In the genomic region with DNA sequence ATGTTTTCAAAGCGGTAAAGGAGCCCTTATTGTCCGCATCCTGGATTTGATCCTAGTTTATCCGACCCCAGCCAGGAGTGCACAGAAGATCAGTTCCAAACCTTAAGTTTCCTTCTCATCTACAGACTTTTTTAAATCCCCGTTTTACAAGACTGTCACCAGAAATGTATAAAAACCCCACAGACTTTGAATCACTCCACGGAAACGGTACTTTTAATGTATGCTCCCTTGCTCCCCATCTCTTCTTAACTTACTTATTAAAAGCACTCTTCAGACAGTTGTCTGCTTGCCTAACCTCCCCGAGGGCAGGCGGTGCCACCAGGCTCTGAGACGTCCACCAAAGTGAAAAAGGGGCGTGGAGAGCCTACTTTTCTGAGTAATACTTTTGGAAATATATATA, we compare ENCODE assay signal across 9 mouse cellular contexts. TPM values are rescaled to one million over a fixed set of nuclear protein-coding genes. Genes with fewer than 3 reads are reported as not detected.
DNase-seq lines count a peak whose midpoint lies in the region; ATAC-seq and TF ChIP-seq lines count a peak whose summit lies in the region.
"Had no signal": no experiment of that assay in that cellular context is flagged by ENCODE, and none has a peak within 500 bp of the region (broad histone marks: within the 10 kb centered on the region; RNA-seq: fewer than 3 reads in every experiment).

No protein-coding gene starts in this region.

- no peak overlapping the region for H3K4me2 ChIP-seq in liver, postnatal 0 days (ENCODE audit: low read depth, low read length)
- peak overlapping the region; percentile 70; the same call in 1 of the 2 replicates for H3K4me2 ChIP-seq in forebrain, embryonic 11.5 days (ENCODE audit: low read depth, low read length, severe bottlenecking)
- H3K4me2 ChIP-seq in limb, embryonic 11.5 days (ENCODE audit: low read depth, severe bottlenecking) = peak overlapping the region; percentile 51
- peak overlapping the region; percentile 52; the same call in 1 of the 2 replicates for H3K4me2 ChIP-seq in neural tube, embryonic 13.5 days

- ATAC-seq in liver, postnatal 0 days = no peak
- ATAC-seq in forebrain, embryonic 11.5 days (replicated peaks; ENCODE audit: low FRiP score) = no peak; the same call in 1 of the 2 replicates
- no peak for ATAC-seq in limb, embryonic 11.5 days (ENCODE audit: insufficient number of reproducible peaks, low FRiP score, low TSS enrichment, low read depth)
- ATAC-seq in neural tube, embryonic 13.5 days (ENCODE audit: low read depth) = no peak
- ATAC-seq in granulocyte monocyte progenitor cell, adult 5-6 weeks (replicated peaks; ENCODE audit: poor library complexity, severe bottlenecking) = no peak
- no peak for ATAC-seq in erythroid progenitor cell, adult 5-6 weeks (replicated peaks; ENCODE audit: low FRiP score, poor library complexity, severe bottlenecking)

- no peak for TF ChIP-seq EP300 in liver, postnatal 0 days (IDR thresholded peaks at IDR 0.05; ENCODE audit: low read depth)

- H3K4me3 ChIP-seq in liver, postnatal 0 days (ENCODE audit: low read depth, low read length) = 0 out of 2 replicates have a peak overlapping the region, but pooled peaks have one; percentile 41
- H3K4me3 ChIP-seq in forebrain, embryonic 11.5 days (ENCODE audit: low read depth, low read length) = peak overlapping the region; percentile 48
- H3K4me3 ChIP-seq in limb, embryonic 11.5 days (ENCODE audit: low read depth, low read length) = peak overlapping the region; percentile 80
- H3K4me3 ChIP-seq in neural tube, embryonic 13.5 days = no peak overlapping the region

- H3K36me3 ChIP-seq in liver, postnatal 0 days (replicated peaks; ENCODE audit: insufficient read depth, low read length) = no peaks in the 10 kb centered on the region
- H3K36me3 ChIP-seq in forebrain, embryonic 11.5 days (ENCODE audit: control insufficient read depth, insufficient read depth, low read length) = no peaks in the 10 kb centered on the region
- H3K36me3 ChIP-seq in limb, embryonic 11.5 days (ENCODE audit: control insufficient read depth, insufficient read depth, low read length) = no peaks in the 10 kb centered on the region
- no peaks in the 10 kb centered on the region for H3K36me3 ChIP-seq in neural tube, embryonic 13.5 days

- H3K27me3 ChIP-seq in liver, postnatal 0 days (ENCODE audit: insufficient read depth, low read length) = peaks cover 97% of the 10 kb centered on the region
- peaks cover 70% of the 10 kb centered on the region for H3K27me3 ChIP-seq in forebrain, embryonic 11.5 days (ENCODE audit: control insufficient read depth, insufficient read depth, low read length)
- H3K27me3 ChIP-seq in limb, embryonic 11.5 days (ENCODE audit: control insufficient read depth, insufficient read depth, low read length) = peaks cover 12% of the 10 kb centered on the region
- H3K27me3 ChIP-seq in neural tube, embryonic 13.5 days = peaks cover 94% of the 10 kb centered on the region

- no peaks in the 10 kb centered on the region for H3K9me3 ChIP-seq in liver, postnatal 0 days (ENCODE audit: low read length)
- H3K9me3 ChIP-seq in forebrain, embryonic 11.5 days (ENCODE audit: control insufficient read depth, low read length) = no peaks in the 10 kb centered on the region
- H3K9me3 ChIP-seq in limb, embryonic 11.5 days (ENCODE audit: control insufficient read depth, low read length) = no peaks in the 10 kb centered on the region
- H3K9me3 ChIP-seq in neural tube, embryonic 13.5 days = no peaks in the 10 kb centered on the region

- H3K27ac ChIP-seq in liver, postnatal 0 days (ENCODE audit: low read depth) = no peak overlapping the region
- peak overlapping the region; percentile 25; the same call in 1 of the 2 replicates for H3K27ac ChIP-seq in forebrain, embryonic 11.5 days (ENCODE audit: low read depth, low read length)
- H3K27ac ChIP-seq in limb, embryonic 11.5 days (replicated peaks; ENCODE audit: low read depth, low read length) = peak overlapping the region; percentile 96
- H3K27ac ChIP-seq in neural tube, embryonic 13.5 days (replicated peaks) = no peak overlapping the region

- H3K9ac ChIP-seq in liver, postnatal 0 days (replicated peaks) = no peak overlapping the region
- peak overlapping the region; percentile 5; the same call in 1 of the 2 replicates for H3K9ac ChIP-seq in forebrain, embryonic 11.5 days (ENCODE audit: low read length)
- peak overlapping the region; percentile 98 for H3K9ac ChIP-seq in limb, embryonic 11.5 days (ENCODE audit: low read length)
- H3K9ac ChIP-seq in neural tube, embryonic 13.5 days = no peak overlapping the region

- TF ChIP-seq CTCF in liver, postnatal 0 days (IDR thresholded peaks at IDR 0.05; ENCODE audit: low read depth) = no peak

- peaks cover 17% of the 10 kb centered on the region for H3K4me1 ChIP-seq in liver, postnatal 0 days (ENCODE audit: insufficient read depth)
- peaks cover 13% of the 10 kb centered on the region for H3K4me1 ChIP-seq in forebrain, embryonic 11.5 days (replicated peaks; ENCODE audit: control insufficient read depth, insufficient read depth, low read length)
- H3K4me1 ChIP-seq in limb, embryonic 11.5 days (ENCODE audit: control insufficient read depth, insufficient read depth, low read length) = peaks cover under 1% of the 10 kb centered on the region; the same call in 1 of the 2 replicates
- peaks cover 41% of the 10 kb centered on the region for H3K4me1 ChIP-seq in neural tube, embryonic 13.5 days (replicated peaks)

- no peak for DNase-seq in liver, postnatal 0 days
- no peak for DNase-seq in liver
- no peak for DNase-seq in forebrain, embryonic 11.5 days (ENCODE audit: low spot score)
- DNase-seq in limb, embryonic 11.5 days (ENCODE audit: low spot score) = peak; percentile 62
- no peak for DNase-seq in frontal cortex, postnatal 36 days (ENCODE audit: low spot score in 2 of 2)

- WGBS in liver, postnatal 0 days (ENCODE audit: insufficient replicate concordance) = 3% methylated on average over 10 of the region's 10 CpGs
- WGBS in forebrain, embryonic 11.5 days = 0% methylated on average over 10 of the region's 10 CpGs
- under 1% methylated on average over 10 of the region's 10 CpGs for WGBS in limb, embryonic 11.5 days
- under 1% methylated on average over 10 of the region's 10 CpGs for WGBS in neural tube, embryonic 13.5 days

RNA-seq across cellular contexts. Expression of gene Lhx9, which starts 5.6 kb away (rescaled TPM):
- 0.04 TPM in 2 replicates for polyA plus RNA-seq in liver, postnatal 0 days (2015; fragmentation: Nextera tagmentation; extraction: Ambion mirVana)
- 34.3 and 35.3 TPM in 2 replicates for polyA plus RNA-seq in forebrain, embryonic 11.5 days (2014; fragmentation: Nextera tagmentation; extraction: Ambion mirVana)
- polyA plus RNA-seq in limb, embryonic 11.5 days (2014; fragmentation: Nextera tagmentation; extraction: Ambion mirVana) = 108 and 116 TPM in 2 replicates
- 4.1 and 4.6 TPM in 2 replicates for polyA plus RNA-seq in neural tube, embryonic 13.5 days (2015; fragmentation: Nextera tagmentation; extraction: Ambion mirVana)
- total RNA-seq in granulocyte monocyte progenitor cell, adult 5-6 weeks (2014; fragmentation: Nextera tagmentation) = not detected in 2 replicates
- total RNA-seq in granulocyte monocyte progenitor cell, adult 5-6 weeks (2017) = not detected in 2 replicates
- total RNA-seq in erythroid progenitor cell, adult 5-6 weeks (2015; ENCODE audit: low replicate concordance) = not detected in 2 replicates
- total RNA-seq in erythroid progenitor cell, adult 5-6 weeks (2017; ENCODE audit: low replicate concordance) = not detected in 2 replicates
- polyA plus RNA-seq: lung, embryonic 16.5 days had no signal

RNA-seq across cellular contexts. Expression of gene 2310009B15Rik, which starts 13.9 kb away (rescaled TPM):
- polyA plus RNA-seq in liver, postnatal 0 days (2015; fragmentation: Nextera tagmentation; extraction: Ambion mirVana) = 28.0 and 28.2 TPM in 2 replicates
- polyA plus RNA-seq in forebrain, embryonic 11.5 days (2014; fragmentation: Nextera tagmentation; extraction: Ambion mirVana) = 44.3 and 47.7 TPM in 2 replicates
- 54.2 and 60.4 TPM in 2 replicates for polyA plus RNA-seq in limb, embryonic 11.5 days (2014; fragmentation: Nextera tagmentation; extraction: Ambion mirVana)
- 30.7 and 31.0 TPM in 2 replicates for polyA plus RNA-seq in neural tube, embryonic 13.5 days (2015; fragmentation: Nextera tagmentation; extraction: Ambion mirVana)
- total RNA-seq in granulocyte monocyte progenitor cell, adult 5-6 weeks (2014; fragmentation: Nextera tagmentation) = 13.2 and 22.3 TPM in 2 replicates
- total RNA-seq in granulocyte monocyte progenitor cell, adult 5-6 weeks (2017) = 10.2 and 15.2 TPM in 2 replicates
- total RNA-seq in erythroid progenitor cell, adult 5-6 weeks (2015; ENCODE audit: low replicate concordance) = not detected in 2 replicates
- not detected in 2 replicates for total RNA-seq in erythroid progenitor cell, adult 5-6 weeks (2017; ENCODE audit: low replicate concordance)

Comparison
In these comparisons a context has a peak if more than half of its experiments do, and no peak if none do; other contexts are left out.
1. H3K27ac ChIP-seq: peak in forebrain, embryonic 11.5 days (single experiment) and limb, embryonic 11.5 days (single experiment); none in liver, postnatal 0 days (single experiment) and neural tube, embryonic 13.5 days (single experiment).
2. H3K9ac ChIP-seq: peak in forebrain, embryonic 11.5 days (single experiment) and limb, embryonic 11.5 days (single experiment); none in liver, postnatal 0 days (single experiment) and neural tube, embryonic 13.5 days (single experiment).